Mouse (Mus musculus) heart, adult 2 months (tissue): ENCODE measurements around the gene Unc13c.

ENCODE experiments used
- CTCF ChIP-seq: fragments of 200-600 bp; IDR thresholded peaks from 2 replicates; pipeline ENCODE4 v1.8.1; 2022; ENCODE audit warnings: antibody characterized with exemption, mild to moderate bottlenecking, moderate library complexity
- EP300 ChIP-seq: fragments of 200-500 bp; IDR thresholded peaks from 2 replicates; pipeline ENCODE4 v1.6.1; 2011; ENCODE audit warnings: low read depth, low read length, control low read depth; ENCODE audit not compliant: insufficient read depth
- POLR2A ChIP-seq: fragments of 200-500 bp; IDR thresholded peaks from 2 replicates; pipeline ENCODE4 v1.6.1; 2011; ENCODE audit warnings: mild to moderate bottlenecking, low read depth, low read length, control low read depth; ENCODE audit not compliant: insufficient read depth

GRCm38 (mm10) chr9:73662839-73663238 is 305.9 kb downstream of the Unc13c start:
- TF ChIP-seq EP300 = no peak
- no peak for TF ChIP-seq POLR2A
- TF ChIP-seq CTCF = no peak
